Mouse (Mus musculus) testis, postnatal 10 days (tissue): Measurements from ENCODE around the gene Rilpl1.
A peak's percentile ranks its signal among the peaks of the same experiment; 100 is the strongest.
"Not testable (repeated sequence)": the region's sequence is repeated elsewhere in the genome, so short reads cannot be mapped to it uniquely, and the experiment has no call there.

Source experiments
- DNase-seq: peaks from one replicate; pipeline ENCODE4 v3.0.0; 2021; ENCODE audit warnings: low spot score

Gene Rilpl1

GRCm38 (mm10) chr5:124530655-124531582 lies at the start of gene Rilpl1:
TSS of gene Rilpl1 (minus strand) at chr5:124531391.
- peak; percentile 88 for DNase-seq

- DNase-seq = peak; percentile 97
Measured at GRCm38 (mm10) chr5:124578633-124579317, 47.6 kb upstream of the Rilpl1 start, which contains the start of the genes Eif2b1 and Gtf2h3. TSS of gene Eif2b1 (minus strand) at chr5:124579131. TSS of gene Gtf2h3 (plus strand) at chr5:124579140.

GRCm38 (mm10) chr5:124575467-124575866 lies 44.3 kb upstream of the Rilpl1 start:
- DNase-seq = no peak

GRCm38 (mm10) chr5:124571068-124571467 lies 39.9 kb upstream of the Rilpl1 start:
- no peak for DNase-seq

- DNase-seq = no peak
Measured at GRCm38 (mm10) chr5:124555145-124555544, 24.0 kb upstream of the Rilpl1 start.

GRCm38 (mm10) chr5:124553607-124554006 lies 22.4 kb upstream of the Rilpl1 start:
- no peak for DNase-seq

- DNase-seq = peak; percentile 89
Measured at GRCm38 (mm10) chr5:124552558-124553307, 21.5 kb upstream of the Rilpl1 start, which contains the start of gene Ddx55. TSS of gene Ddx55 (plus strand) at chr5:124552864.

GRCm38 (mm10) chr5:124552094-124552472 lies 20.9 kb upstream of the Rilpl1 start:
- DNase-seq = peak; percentile 27

- DNase-seq = peak; percentile 11
Measured at GRCm38 (mm10) chr5:124551349-124552093, 20.3 kb upstream of the Rilpl1 start.

- DNase-seq = not testable (repeated sequence)
Measured at GRCm38 (mm10) chr5:124550737-124551136, 19.5 kb upstream of the Rilpl1 start.

- no peak for DNase-seq
Measured at GRCm38 (mm10) chr5:124541602-124541973, 10.4 kb upstream of the Rilpl1 start.

- DNase-seq = peak; percentile 88
Measured at GRCm38 (mm10) chr5:124540905-124541601, 9.9 kb upstream of the Rilpl1 start.

GRCm38 (mm10) chr5:124540383-124540786 lies 9.2 kb upstream of the Rilpl1 start, which contains the start of gene Tmed2:
TSS of gene Tmed2 (plus strand) at chr5:124540695.
- peak; percentile 94 for DNase-seq

GRCm38 (mm10) chr5:124539905-124540304 lies 8.7 kb upstream of the Rilpl1 start:
- DNase-seq = no peak

GRCm38 (mm10) chr5:124538813-124539792 lies 7.9 kb upstream of the Rilpl1 start:
- no peak for DNase-seq

- DNase-seq = peak; percentile 66
Measured at GRCm38 (mm10) chr5:124536776-124537175, 5.6 kb upstream of the Rilpl1 start.

- DNase-seq = no peak
Measured at GRCm38 (mm10) chr5:124535016-124535415, 3.8 kb upstream of the Rilpl1 start.

GRCm38 (mm10) chr5:124532451-124532850 lies 1.3 kb upstream of the Rilpl1 start:
- no peak for DNase-seq

GRCm38 (mm10) chr5:124531583-124531930 lies 366 bp upstream of the Rilpl1 start:
- DNase-seq = no peak

GRCm38 (mm10) chr5:124529697-124530096 lies 1.5 kb downstream of the Rilpl1 start:
- DNase-seq = no peak
